Mouse (Mus musculus): ENCODE results near the gene Rgcc. TPM values are rescaled to one million over a fixed set of nuclear protein-coding genes. Genes with fewer than 3 reads are reported as not detected.

Gene Rgcc
- total RNA-seq (2023) = 10 to 100 TPM in 1 of 2 experiments, 1 to 10 TPM in 1; 6.6 to 15.9 TPM

DNA sequence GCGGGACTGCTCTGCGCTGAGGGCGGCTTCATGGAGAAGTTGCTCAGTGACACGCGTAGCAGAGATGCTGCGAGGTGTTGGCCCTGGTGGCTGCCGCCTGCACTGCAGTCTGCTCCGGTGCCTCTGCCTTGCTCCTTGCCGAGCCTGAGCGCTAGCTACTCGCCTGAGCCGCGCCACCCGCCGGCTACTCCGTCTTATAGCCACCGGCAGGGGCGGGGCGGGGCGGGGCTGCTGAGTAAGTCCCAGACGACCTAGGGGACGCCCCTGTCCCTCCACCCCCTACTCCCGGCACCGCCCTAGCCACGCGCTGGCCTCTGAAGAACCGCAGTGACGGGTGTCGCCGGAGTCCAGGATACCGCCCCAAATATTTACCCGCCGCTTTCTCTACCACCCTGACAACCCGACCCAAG lies at the start of gene Rgcc:
Rgcc (minus strand) TSS at position 180 of the 410 bp plus-strand sequence.

Other genes starting within 250 kb of the Rgcc start
- not detected for gene Zfp957, start 54.3 kb downstream of the Rgcc start, total RNA-seq (2023)
- 10 to 100 TPM; 50.8 to 53.3 TPM for gene Naa16, start 89.1 kb upstream of the Rgcc start, total RNA-seq (2023)
- 1 to 10 TPM; 1.7 to 2.9 TPM for gene Mtrf1, start 96.1 kb upstream of the Rgcc start, total RNA-seq (2023)
- 10 to 100 TPM; 18.5 to 20.6 TPM for gene Kbtbd7, start 124.9 kb upstream of the Rgcc start, total RNA-seq (2023)
- gene Kbtbd6, start 150.2 kb upstream of the Rgcc start, total RNA-seq (2023) = under 1 TPM; 0.39 to 0.70 TPM
- 100 to 1,000 TPM; 194 to 200 TPM for gene Elf1, start 179.5 kb upstream of the Rgcc start, total RNA-seq (2023)
- 10 to 100 TPM; 33.3 to 33.6 TPM for gene Wbp4, start 179.9 kb upstream of the Rgcc start, total RNA-seq (2023)

All from B cell, adult 67 days (primary cell).